In the genomic region with DNA sequence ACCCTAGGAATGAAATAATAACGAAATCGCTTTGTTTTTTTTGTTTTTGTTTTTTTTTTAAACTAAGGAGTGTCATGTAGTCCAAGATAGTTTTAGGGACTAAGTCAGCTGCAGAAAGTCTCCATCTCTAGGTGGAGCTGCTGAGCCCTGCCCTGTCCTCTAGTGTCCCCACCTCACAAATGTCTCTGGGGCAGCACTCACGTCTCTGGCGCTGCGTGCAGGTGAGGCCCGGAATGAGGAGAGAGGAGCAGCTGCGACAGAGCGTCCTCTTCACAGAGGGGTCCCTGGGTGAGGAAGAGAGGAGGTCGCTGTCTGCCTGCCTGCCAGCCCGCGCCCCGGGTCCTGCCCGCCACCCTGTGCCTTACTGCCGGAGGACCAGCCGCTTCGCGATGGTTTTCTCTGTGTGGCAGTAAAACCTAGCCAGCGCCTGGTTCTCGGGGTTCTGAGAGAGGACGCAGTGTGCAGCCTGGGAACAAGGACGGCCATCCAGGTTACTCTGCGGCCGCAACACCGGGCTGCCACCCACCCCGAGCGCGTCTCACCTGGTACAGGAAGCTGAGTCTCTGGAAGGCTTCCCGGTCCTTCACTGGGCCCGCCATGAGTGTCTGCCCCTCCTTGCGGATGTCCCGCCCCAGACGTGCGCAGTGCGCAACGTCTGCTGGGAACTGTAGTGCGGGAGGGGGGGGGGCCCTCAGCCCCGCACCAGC, we compare ENCODE assay signal across 8 mouse cellular contexts. TPM values are rescaled to one million over a fixed set of nuclear protein-coding genes. Genes with fewer than 3 reads are reported as not detected.
A peak's percentile ranks its signal among the peaks of the same experiment; 100 is the strongest.
DNase-seq lines count a peak whose midpoint lies in the region; ATAC-seq lines count a peak whose summit lies in the region.

No protein-coding gene starts in this region.

- peak overlapping the region; percentile 91 for H3K27ac ChIP-seq in hindbrain, embryonic 10.5 days
- peak overlapping the region; percentile 78 for H3K27ac ChIP-seq in lung, embryonic 16.5 days (ENCODE audit: low read length)

- peak overlapping the region; percentile 81 for H3K9ac ChIP-seq in lung, embryonic 16.5 days (ENCODE audit: low read length)

- peak overlapping the region; percentile 84 for H3K4me3 ChIP-seq in hindbrain, embryonic 10.5 days
- H3K4me3 ChIP-seq in lung, embryonic 16.5 days (ENCODE audit: low read length), result peak overlapping the region; percentile 71

- H3K36me3 ChIP-seq in hindbrain, embryonic 10.5 days, result peaks cover 47% of the 10 kb centered on the region
- H3K36me3 ChIP-seq in lung, embryonic 16.5 days (ENCODE audit: control insufficient read depth, insufficient read depth, low read length), result peaks cover 19% of the 10 kb centered on the region

- H3K9me3 ChIP-seq in hindbrain, embryonic 10.5 days, result no peaks in the 10 kb centered on the region
- H3K9me3 ChIP-seq in lung, embryonic 16.5 days (ENCODE audit: control insufficient read depth, low read length), result no peaks in the 10 kb centered on the region

- peak; percentile 69 for DNase-seq in MN1 (ENCODE audit: low spot score)
- peak; percentile 91 for DNase-seq in cerebellum, adult 9-11 months
- DNase-seq in frontal cortex, adult 2 months (ENCODE audit: extremely low spot score in 1 of 2, low spot score in 1 of 2), result peak; percentile 46 to 85
- peak; percentile 77 for DNase-seq in hindbrain, embryonic 10.5 days (ENCODE audit: low spot score)
- peak; percentile 82 for DNase-seq in layer of hippocampus, adult 9-11 months
- peak; percentile 56 for DNase-seq in ovary, postnatal 10 days (ENCODE audit: low spot score)
- DNase-seq in thymus, postnatal 0 days (ENCODE audit: low spot score), result peak; percentile 83

- H3K27me3 ChIP-seq in hindbrain, embryonic 10.5 days (ENCODE audit: insufficient read depth, poor library complexity, severe bottlenecking), result peaks cover 10% of the 10 kb centered on the region
- H3K27me3 ChIP-seq in lung, embryonic 16.5 days (ENCODE audit: control insufficient read depth, insufficient read depth, low read depth, low read length), result no peaks in the 10 kb centered on the region

- peak; percentile 96 for ATAC-seq in lung, embryonic 16.5 days (ENCODE audit: low read depth)

- peaks cover 17% of the 10 kb centered on the region for H3K4me1 ChIP-seq in hindbrain, embryonic 10.5 days (replicated peaks)
- peaks cover 8% of the 10 kb centered on the region for H3K4me1 ChIP-seq in lung, embryonic 16.5 days (replicated peaks; ENCODE audit: control insufficient read depth, insufficient read depth, low read length)

- H3K4me2 ChIP-seq in lung, embryonic 16.5 days (ENCODE audit: low read depth, low read length), result peak overlapping the region; percentile 58

- under 1% methylated on average over 37 of the region's 37 CpGs for WGBS in hindbrain, embryonic 10.5 days
- WGBS in lung, embryonic 16.5 days, result 0% methylated on average over 37 of the region's 37 CpGs

RNA-seq across cellular contexts. Expression of a gene that starts 0.5 kb away (rescaled TPM):
- polyA plus RNA-seq in frontal cortex, adult 2 months (2012; rRNA removed), result 60.3 and 67.4 TPM in 2 replicates
- 98.6 and 110 TPM in 2 replicates for polyA plus RNA-seq in hindbrain, embryonic 10.5 days (2016; fragmentation: Nextera tagmentation; extraction: Ambion mirVana)
- 193 and 196 TPM in 2 replicates for polyA plus RNA-seq in lung, embryonic 16.5 days (2015; fragmentation: Nextera tagmentation; extraction: Ambion mirVana)
- 155 and 159 TPM in 2 replicates for polyA plus RNA-seq in thymus, postnatal 0 days (2015; fragmentation: Nextera tagmentation; extraction: Ambion mirVana)

RNA-seq across cellular contexts. Expression of a gene that starts 14.7 kb away (rescaled TPM):
- polyA plus RNA-seq in frontal cortex, adult 2 months (2012; rRNA removed), result 34.0 and 39.7 TPM in 2 replicates
- polyA plus RNA-seq in hindbrain, embryonic 10.5 days (2016; fragmentation: Nextera tagmentation; extraction: Ambion mirVana), result 21.1 and 23.8 TPM in 2 replicates
- polyA plus RNA-seq in lung, embryonic 16.5 days (2015; fragmentation: Nextera tagmentation; extraction: Ambion mirVana), result 16.8 and 17.4 TPM in 2 replicates
- polyA plus RNA-seq in thymus, postnatal 0 days (2015; fragmentation: Nextera tagmentation; extraction: Ambion mirVana), result 11.4 and 16.1 TPM in 2 replicates

RNA-seq across cellular contexts. Expression of a gene that starts 28.9 kb away (rescaled TPM):
- polyA plus RNA-seq in frontal cortex, adult 2 months (2012; rRNA removed), result not detected in 2 replicates
- 0.20 and 0.22 TPM in 2 replicates for polyA plus RNA-seq in hindbrain, embryonic 10.5 days (2016; fragmentation: Nextera tagmentation; extraction: Ambion mirVana)
- polyA plus RNA-seq in lung, embryonic 16.5 days (2015; fragmentation: Nextera tagmentation; extraction: Ambion mirVana), result not detected in 2 replicates
- 0.12 TPM in 1 of 2 replicates, not detected in the other for polyA plus RNA-seq in thymus, postnatal 0 days (2015; fragmentation: Nextera tagmentation; extraction: Ambion mirVana)

Comparison
In these comparisons a context has a peak if more than half of its experiments do, and no peak if none do; other contexts are left out.
1. Peak in every context shown above with its lines: DNase-seq, ATAC-seq, H3K4me3 ChIP-seq and H3K27ac ChIP-seq.